Mouse (Mus musculus) c-Kit-negative CD71-positive TER-119-positive erythroid progenitor cells, embryonic 14.5 days (primary cell): ENCODE results near the gene Rhbdf1.

Experiments used
- DNase-seq: peaks from one replicate; pipeline ENCODE4 v3.0.0-alpha.2; 2013; ENCODE audit warnings: low read depth, low spot score

The Rhbdf1 gene

DNA sequence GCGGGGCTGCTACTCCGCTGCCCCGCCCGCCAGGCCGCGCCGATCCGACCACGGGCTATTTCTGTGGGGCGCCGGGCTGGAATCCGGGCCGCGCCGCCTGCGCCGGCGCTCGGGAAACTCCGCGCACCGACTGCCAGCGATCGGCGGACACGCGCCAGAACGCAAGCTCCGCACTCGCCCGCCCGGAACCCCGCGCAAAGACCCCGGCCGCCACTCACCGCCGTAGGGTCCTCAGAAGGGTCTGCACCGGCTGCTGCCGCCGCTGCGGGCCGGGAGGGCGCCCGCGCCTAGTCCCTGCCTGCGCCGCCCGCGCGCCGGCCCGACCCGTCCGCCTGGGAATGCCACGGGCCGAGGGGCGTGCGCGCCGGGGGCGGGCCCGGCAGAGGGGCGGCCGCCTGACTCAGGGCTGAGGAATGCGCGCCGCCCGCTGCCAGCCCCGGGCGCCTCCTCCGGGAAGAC lies at the start of gene Rhbdf1:
Rhbdf1 (minus strand) TSS at position 350 of the 459 bp plus-strand sequence.
- no peak for DNase-seq

DNA sequence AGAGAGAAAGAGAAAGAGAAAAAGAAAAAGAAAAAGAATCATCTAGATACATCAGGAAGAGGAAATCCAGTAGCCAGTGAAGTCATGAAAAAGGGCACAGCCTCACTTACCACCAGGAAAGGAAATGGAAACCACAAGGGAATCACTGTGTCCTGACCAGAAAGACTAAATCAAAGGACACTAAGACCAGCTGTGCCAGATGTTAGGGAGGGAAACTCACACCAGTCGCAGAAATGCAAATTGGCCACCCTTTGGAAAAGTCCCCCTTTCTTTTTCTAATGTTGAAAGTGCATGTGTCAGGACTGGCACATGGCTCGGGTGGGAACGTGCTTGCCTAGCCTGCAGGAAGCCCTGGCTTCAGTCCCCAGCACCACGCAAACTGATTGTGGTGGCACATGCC lies 49.1 kb upstream of the Rhbdf1 start:
- no peak for DNase-seq

DNA sequence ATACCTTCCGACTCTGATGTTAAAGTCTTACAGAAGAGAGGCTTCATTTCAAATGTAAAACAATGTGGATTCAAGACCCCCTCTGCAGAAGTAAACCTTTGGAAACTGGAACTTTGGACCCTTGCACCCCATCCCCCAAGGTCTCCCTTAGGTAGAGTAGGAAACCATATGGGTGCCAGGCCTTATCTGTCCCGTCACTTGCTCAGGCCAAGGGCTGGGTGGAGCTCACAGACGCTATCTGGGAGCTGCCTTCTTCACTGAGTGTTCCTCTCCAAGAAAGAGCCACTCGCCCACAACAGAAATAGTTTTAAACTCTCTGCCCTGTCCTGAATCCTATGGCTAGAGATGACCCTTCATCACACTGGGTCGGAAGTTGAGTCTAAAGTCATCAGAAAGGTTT lies 46.9 kb upstream of the Rhbdf1 start:
- DNase-seq: peak; percentile 82

DNA sequence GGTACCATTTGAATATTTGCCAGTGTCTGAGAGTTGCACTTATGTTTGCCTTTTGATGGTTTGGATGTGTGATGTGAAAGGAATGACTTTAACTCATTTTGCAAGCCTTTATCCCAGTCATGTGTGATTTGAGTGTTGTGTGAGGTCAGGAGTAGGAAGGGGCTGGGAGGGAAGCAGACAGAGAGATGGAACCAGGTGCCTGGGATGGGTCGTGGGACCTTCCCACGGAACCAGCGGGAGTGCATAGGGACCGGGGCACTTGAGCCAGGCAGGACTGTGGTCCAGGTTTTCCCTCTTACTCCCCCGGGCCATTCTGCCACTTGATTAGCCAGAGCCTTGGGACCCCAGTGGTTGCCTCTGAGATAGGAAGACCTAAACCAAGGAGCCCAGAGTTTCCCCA lies 45.9 kb upstream of the Rhbdf1 start:
- DNase-seq: no peak

DNA sequence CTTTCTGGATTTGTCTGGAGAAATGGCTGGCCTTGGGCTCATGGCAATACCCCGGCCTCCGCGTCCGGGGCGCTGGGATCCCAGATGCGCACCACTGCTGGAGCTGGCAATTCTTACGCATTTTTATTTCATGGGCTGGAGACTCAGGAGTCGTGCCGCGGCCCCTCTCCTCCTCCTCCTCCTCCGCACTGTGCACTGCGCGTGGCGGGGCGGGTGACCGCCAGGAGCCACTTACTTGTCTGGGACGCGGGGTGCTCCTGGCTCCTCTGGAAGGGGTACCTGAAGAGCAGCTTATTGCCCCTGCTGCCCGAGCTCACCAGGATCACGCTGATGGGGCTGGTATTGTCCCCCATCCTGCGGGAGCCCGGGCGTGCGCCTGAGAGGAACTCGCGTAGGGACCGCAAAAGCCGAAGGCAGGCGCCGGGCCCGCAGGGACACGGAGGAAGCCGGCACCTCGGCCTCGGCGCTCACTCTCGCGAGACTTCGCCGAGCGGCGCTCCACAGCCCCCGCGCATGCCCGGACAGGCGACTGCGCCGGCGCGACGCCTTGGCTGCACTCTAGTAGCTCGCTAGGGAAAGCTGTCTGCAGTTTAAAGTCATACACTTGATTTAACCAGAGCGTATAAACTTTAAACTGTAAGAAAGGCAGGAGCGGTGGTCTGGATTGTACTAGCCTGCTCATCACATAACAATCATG lies 45.2 kb upstream of the Rhbdf1 start, which contains the start of gene Nprl3:
Nprl3 (minus strand) TSS at position 520 of the 697 bp plus-strand sequence.
- peak; percentile 86 for DNase-seq

DNA sequence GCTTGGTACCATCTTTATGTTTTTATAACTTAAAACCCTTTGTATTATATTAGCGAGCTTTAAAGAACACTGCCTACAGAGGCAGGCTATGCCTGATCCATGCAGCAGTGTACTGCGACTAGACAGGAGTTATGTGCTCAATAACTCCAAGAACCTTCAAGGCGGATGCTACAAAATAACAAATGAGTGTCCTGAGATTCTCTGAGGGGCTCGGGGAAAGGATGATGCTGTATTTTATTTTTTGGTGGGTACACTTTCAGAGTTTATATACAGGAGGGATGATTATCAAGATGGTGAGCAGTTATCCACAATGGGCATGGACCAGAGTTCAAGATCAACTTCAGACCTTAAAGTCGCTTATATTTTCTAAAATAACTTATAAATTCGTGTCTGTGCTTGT lies 44.7 kb upstream of the Rhbdf1 start:
- DNase-seq: no peak

DNA sequence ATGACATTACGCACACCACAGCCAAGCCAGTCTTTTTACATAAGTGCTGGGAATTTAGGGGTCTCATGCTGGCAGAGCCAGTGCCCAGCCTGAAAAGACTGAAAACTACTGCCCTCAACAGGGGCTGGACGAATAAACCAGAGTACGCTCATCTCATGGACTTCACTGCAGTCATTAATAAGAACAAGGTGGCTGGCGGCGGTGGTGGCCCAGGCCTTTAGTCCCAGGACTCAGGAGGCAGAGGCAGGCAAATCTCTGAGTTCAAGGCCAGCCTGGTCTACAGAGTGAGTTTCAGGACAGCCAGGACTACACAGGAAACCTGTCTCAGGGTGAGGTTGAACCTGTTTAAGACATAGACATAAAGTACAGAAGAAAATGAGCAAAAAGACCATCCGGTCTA lies 44.1 kb upstream of the Rhbdf1 start:
- no peak for DNase-seq

DNA sequence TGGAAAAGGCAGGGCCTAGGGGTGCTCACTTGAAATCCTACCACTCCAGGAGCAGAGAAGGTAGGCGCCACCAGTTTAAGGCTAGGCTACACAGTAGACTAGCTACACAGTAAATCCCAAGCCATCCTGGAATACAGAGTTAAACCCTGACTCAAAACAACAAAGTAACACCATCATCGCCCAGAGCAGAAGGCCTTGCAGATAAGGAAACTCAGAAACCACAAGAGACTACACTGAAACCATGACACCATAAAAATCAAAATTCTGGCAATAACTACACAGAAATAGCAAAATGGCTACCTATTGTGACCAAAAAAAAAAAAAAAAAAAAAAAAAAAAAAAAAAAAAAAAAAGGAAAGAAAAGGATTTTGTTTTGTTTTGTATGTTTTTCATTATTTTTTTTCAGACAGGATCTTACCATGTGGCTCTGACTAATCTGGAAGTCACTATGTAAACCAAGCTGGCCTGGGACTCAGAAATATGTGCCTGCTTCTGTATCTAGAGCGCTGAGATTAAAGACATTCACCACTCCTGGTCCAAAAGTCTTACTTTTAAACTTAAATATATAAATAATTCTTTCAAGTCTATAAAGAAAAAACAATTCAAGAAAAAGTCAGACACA lies 43.1 kb upstream of the Rhbdf1 start:
- DNase-seq: peak; percentile 79

DNA sequence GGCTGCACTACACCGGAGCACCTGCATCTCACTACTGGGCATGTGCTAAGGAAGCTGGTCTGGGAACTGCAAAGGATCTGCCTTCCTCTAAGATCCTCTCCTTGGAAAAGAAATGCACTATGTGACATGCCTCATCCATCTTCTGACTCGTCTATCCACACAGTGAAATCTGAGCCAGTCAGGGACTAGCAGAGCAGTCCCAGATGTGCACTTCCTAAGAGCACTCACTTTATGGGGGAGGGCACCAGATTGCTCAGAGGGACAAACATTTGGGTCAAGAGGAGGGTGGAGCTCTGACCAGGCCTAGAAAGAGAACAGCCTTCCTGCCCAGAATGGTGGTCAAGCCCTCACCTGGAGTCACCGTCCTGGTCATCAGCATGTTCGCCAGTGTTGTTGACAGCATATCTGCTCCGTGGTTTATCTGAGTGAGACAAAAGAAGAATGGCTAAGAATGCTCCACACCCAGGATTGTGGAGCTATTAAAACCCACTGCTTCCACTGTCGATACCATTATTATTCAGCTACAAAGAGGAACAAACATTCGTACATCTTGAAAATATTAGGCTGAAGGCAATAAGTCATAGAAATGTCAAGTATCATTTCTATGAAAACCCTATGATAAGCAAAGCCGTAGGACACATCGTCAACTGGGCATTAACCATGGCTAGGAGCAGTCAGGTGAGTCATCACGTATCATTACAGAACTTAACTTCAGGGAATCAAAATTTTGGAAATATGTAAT lies 40.7 kb upstream of the Rhbdf1 start:
- no peak for DNase-seq

DNA sequence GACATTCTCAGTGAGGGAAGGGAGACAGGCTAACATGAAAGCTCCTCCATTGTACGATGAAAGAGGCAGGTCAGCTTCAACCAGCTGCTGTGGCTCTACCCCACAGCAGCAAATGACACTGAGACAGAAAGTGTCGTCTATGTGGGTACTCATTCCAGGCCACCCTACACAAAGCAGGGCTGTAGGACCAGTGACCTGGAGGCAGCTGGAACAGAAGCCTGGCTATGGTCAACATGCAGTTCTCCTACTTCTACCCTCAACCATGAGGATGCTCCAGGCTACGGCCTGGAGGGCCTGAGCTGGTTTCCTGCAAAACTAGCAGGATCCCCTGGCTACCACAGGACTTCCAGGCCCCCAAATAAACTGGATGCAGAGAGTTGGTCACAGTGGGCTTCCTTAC lies 34.5 kb upstream of the Rhbdf1 start:
- no peak for DNase-seq

DNA sequence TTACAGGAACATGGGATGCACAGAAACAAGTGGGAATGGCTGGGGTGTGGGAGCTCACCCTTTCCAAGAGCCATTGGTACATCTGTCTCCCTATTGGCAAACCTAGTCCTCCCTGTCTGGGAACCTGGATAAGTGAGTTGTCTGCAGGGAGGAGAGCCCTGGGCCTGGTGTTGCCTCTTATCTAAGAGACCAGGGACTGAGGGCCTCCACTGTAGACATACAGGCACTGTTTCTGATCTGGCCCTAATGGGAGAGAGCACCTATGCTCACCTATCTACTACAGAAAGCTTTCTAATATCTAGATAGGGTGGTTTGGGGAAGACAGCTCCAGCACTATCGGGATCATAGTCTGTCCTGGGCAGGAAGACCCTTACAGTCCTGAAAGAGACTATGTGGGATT lies 34.0 kb upstream of the Rhbdf1 start:
- DNase-seq: peak; percentile 85

DNA sequence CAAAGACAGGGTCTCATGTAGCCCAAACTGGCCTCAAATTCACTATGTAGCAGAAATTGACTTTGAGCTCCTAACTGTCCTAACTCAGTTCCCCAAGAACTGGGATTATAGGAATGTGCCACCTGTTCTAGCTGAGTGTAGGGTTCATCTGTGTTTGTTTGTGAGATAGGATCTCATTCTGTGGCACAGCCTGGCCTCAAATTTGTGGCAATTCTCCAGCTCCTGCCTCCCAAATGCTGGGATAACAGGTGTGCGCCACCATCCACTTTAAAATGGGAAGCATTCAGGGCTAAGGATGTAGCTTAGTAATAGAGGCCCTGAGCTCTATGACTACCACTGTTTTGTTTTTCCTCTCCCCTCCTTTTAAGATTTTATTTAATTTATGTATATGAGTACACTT lies 31.0 kb upstream of the Rhbdf1 start:
- DNase-seq: no peak

DNA sequence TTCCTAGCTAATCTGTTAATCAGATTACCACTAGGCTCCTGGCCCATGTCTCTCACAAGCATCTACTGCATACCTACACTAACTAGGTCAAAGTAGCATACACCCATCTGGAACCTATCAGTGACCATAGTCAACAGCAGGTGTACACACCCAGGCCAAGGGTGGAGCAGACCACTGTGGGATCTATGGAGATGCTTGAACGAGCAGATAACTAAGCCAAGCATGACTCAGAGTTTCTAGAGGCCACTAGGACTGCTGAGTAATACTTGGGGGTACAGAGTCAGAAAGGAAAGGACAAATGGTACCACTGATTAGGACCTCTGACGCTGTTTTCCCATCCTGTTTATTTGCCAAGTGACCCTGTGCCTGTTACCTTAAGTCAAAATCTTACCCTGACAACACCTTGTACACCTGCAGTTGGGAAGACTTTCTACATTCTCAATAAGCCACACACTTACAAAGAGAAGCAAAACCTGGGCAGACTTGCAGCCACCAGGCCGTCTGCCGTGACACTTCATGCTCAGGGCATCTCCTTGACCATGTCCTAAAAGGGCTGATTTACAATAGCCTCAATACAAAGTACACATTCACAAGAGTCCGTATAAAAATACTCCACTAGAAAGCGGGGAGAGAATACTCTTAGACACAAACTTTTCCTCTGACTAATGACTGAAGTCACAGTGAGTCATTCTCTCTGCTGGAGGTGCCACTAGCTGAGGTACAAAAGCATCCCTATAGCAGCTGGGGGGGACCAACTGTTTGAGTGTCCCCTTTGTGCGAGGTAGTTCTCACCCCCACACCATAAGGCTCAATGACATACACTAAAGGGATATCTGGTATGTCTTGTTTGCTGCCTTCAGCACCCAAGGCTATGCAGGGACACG lies 29.0 kb upstream of the Rhbdf1 start:
- DNase-seq: peak; percentile 96

DNA sequence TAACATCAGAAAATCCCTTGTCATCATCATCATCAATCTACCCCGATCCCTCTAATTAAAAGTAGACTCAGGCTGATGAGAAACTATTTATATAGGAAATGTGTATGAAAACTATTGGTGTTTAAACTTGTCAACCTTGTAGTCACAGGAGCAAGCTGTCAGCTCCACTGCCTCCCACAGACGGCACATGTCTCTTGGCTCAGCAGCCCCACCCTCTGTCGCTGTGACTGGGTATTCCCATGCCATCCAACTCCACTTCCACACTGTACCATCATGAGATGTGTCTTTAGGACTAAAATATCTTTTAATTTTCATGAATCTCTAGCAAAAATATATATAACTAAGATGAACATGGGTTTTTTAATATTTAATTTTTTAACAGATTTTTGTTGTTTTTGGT lies 26.2 kb upstream of the Rhbdf1 start:
- DNase-seq: no peak

DNA sequence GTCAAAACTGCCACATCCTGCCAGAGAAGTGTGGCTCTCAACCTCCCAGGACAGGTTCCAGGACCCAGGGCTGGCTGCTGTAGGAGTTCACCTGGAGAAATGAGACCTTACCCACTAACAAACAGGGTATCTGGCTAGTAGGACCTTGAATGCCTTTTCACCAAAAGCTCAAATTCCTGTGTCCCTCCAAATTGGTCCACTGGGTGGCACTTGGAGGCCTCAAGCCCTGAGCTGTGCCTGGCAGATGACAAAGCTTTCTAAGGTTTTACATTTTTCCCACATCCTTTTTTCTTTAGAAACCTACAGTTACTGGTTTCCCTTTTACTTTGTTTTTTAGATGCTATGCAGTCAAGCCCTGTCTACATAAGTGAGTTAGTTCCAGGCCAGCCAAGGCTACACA lies 25.0 kb upstream of the Rhbdf1 start:
- no peak for DNase-seq

DNA sequence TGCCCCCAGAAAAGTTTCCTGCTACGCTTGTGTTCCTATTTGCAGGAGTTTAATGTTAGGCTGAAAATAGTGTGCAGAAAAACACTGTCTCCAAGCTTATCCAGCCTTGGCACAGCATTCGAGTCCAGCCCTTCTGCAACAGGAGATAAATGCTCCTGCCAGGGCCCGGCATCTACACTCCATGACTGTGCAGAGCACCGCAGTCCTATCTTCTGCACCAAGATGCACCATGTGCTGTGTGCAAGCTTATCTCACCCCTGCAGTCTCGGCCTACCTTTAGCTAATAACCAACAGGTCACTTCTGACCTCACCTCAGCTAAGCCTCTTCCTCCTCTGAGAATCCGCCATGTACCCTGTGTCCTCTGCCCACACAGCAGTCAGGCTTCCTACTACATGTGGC lies 23.5 kb upstream of the Rhbdf1 start:
- DNase-seq: peak; percentile 89

DNA sequence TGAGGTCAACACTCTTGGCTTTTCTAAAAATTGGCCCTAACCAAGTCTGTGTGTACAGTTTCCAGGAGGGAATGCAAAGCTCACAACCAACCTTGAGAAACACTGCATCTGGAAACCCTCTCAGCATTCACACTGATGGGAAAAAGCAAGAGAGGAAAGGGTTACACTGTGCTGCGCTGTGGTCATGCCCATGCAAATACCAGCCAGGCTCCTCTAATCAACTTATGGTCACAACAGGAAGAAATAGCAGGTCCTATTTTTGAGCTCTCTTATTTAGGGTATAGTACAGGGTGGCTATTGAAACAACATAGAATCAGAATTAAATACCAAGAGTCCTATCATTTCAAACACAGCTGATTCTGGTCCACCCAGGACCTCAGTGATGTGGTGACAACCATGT lies 22.5 kb upstream of the Rhbdf1 start:
- DNase-seq: no peak

DNA sequence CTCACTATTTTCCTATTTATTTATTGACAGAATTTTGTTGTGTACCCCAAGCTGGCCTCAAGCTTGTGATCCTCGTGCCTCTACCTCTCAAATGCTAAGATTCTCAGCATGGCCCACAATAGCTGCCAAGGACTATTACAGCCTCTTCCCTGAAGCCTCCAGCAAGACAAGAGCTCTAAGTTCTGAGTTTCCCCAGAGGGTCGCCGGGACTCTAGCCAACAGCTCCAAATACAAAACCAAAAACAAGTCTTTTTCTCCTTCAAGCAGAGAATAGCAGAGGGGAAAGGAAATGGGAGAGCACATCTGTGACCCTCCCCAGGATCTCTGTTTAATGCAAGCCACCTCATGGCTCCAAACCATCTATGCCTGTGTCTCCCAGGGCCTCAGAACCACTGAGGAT lies 22.0 kb upstream of the Rhbdf1 start:
- no peak for DNase-seq

DNA sequence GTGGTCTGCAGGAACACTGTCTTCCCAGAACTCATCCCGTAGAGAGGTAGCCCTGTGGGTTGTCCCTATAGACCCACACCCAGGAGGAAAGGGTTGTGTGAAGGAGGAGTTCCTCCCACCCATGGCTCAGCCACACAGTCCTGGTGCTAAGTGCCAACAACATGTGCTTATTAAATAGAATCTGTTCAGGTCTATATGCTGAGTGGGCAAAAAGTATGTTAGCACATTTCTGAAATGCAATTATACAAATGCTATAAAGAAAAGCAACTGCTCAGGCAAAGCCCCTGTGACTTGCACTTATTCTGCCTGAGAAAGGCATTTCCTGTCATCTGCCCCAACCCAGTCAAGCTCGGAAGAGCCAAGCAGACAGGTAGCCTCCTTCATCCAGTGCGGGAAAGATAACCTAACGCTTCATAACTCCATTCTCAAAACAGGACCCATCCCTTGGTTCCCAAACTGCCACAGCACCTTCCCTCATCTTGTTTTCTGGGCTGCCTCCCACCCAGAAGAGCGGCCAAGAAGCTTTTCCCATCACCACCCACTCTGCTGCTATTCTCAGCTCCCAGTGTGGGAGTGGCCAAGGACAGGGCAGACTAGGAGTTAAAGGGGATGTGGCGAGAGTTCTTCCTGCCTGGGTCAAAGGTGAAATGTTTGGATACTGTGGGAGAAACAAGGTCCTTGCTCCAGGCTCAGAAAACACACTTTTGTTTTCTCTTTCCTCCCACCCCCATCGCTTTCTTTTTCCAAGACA lies 21.3 kb upstream of the Rhbdf1 start:
- DNase-seq: no peak

DNA sequence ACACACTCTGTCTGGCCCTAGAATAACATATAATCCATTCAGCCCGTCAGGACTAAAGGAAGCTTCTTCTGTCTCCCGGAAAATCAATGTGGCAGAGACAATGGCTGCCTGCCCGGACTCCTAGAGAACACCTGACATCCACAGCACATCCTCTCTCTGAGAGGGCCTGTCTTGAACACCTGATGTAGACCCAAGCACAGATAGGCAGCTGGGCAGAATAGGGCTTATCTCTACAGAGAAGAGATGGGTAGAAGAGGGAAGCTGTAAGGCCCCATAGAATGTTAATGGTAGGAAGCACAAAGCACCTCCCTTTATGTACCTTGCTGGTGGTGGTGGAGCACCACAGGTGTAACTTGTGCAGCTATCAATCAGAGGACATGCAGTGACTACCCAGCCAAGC lies 20.1 kb upstream of the Rhbdf1 start:
- no peak for DNase-seq

DNA sequence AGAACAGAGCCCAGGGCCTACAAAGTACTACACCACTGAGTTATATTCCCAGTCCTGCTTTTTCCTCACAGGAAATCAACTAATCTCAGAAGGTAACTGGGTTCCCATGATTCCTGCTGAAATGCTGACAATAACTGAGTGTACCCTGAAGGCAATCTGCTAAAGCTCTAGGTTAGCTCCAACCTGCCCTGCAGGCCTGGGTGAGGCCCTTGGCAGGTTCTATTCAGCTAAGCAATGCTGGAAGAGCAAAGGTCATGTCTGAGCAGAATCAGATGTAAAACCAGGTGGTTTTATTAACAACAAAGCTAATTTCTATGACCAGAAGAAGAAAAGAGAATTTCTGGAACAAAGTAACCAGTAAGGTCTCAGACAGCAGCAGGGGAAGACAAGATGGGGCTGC lies 19.3 kb upstream of the Rhbdf1 start:
- DNase-seq: no peak
